Mouse (Mus musculus) CH12.LX (cell line): ENCODE data around the gene Galnt16. TPM values are rescaled to one million over a fixed set of nuclear protein-coding genes. Genes with fewer than 3 reads are reported as not detected.

ENCODE experiments used
- DNase-seq: peaks from one replicate; pipeline ENCODE4 v3.0.0-alpha.2; 2013; ENCODE audit errors: extremely low read depth
- H3K27ac ChIP-seq: 2 replicates; pipeline ENCODE4 v1.5.1; 2012; ENCODE audit warnings: low read depth, mild to moderate bottlenecking, control low read depth, moderate library complexity; ENCODE audit not compliant: insufficient read depth
- H3K27me3 ChIP-seq: replicated peaks from 2 replicates; pipeline ENCODE3; 2012; ENCODE audit warnings: inconsistent platforms
- H3K36me3 ChIP-seq, 2 experiments: replicated peaks in 1 of 2; 2 replicates each; pipeline versions ENCODE3 to v1.6.1; 2012; ENCODE audit warnings: inconsistent platforms in 1 of 2, low read length in 1 of 2, mild to moderate bottlenecking in 1 of 2, mixed read lengths in 1 of 2, moderate library complexity in 1 of 2; ENCODE audit not compliant: control insufficient read depth in 1 of 2, insufficient read depth in 1 of 2
- H3K4me1 ChIP-seq, 2 experiments: 2 replicates each; pipeline ENCODE4 v1.6.1; 2012; ENCODE audit warnings: inconsistent platforms in 1 of 2, moderate library complexity in 1 of 2; ENCODE audit not compliant: insufficient read depth in 2 of 2, control insufficient read depth in 1 of 2
- H3K4me2 ChIP-seq: 2 replicates; pipeline ENCODE4 v1.6.1; 2012; ENCODE audit warnings: low read depth, mild to moderate bottlenecking, control low read depth; ENCODE audit not compliant: poor library complexity, insufficient read depth, severe bottlenecking
- H3K4me3 ChIP-seq, 3 experiments: fragments of 150-350 bp in 1 of 3; sonication (generic) in 1 of 3; replicated peaks in 1 of 3; 2 replicates each; pipeline versions ENCODE3 to v1.5.1; 2011 to 2012; ENCODE audit warnings: low read depth in 2 of 3, low read length in 2 of 3, mild to moderate bottlenecking in 2 of 3, moderate library complexity in 2 of 3, control low read depth in 1 of 3, improper control_type of control experiment in 1 of 3, inconsistent platforms in 1 of 3, mixed read lengths in 1 of 3; ENCODE audit not compliant: poor library complexity in 1 of 3
- H3K79me2 ChIP-seq: replicated peaks from 2 replicates; pipeline ENCODE4 v1.6.1; 2012; ENCODE audit warnings: mild to moderate bottlenecking, moderate library complexity; ENCODE audit not compliant: control insufficient read depth, poor library complexity, insufficient read depth, severe bottlenecking; ENCODE audit errors: extremely low read depth
- H3K9ac ChIP-seq: 2 replicates; pipeline ENCODE4 v1.6.1; 2012; ENCODE audit warnings: low read depth, mild to moderate bottlenecking, control low read depth, moderate library complexity; ENCODE audit not compliant: insufficient read depth
- H3K9me3 ChIP-seq: replicated peaks from 2 replicates; pipeline ENCODE3; 2012; ENCODE audit warnings: low read length, inconsistent platforms, mixed read lengths
- CHD1 ChIP-seq: IDR thresholded peaks from 2 replicates; pipeline ENCODE4 v1.6.1; 2012; ENCODE audit warnings: low read depth, low read length, improper control_type of control experiment, inconsistent platforms
- CTCF ChIP-seq, 2 experiments: IDR thresholded peaks in 1 of 2; conservative IDR thresholded peaks in 1 of 2; 2 replicates each; pipeline ENCODE4 v1.5.1; 2011 to 2012; ENCODE audit warnings: low read depth in 2 of 2, low read length in 2 of 2, improper control_type of control experiment in 1 of 2, inconsistent platforms in 1 of 2, mild to moderate bottlenecking in 1 of 2, moderate library complexity in 1 of 2
- E2F4 ChIP-seq: IDR thresholded peaks from 2 replicates; pipeline ENCODE4 v1.6.1; 2011; ENCODE audit warnings: low read depth, low read length, improper control_type of control experiment; ENCODE audit not compliant: insufficient replicate concordance
- ELF1 ChIP-seq: IDR thresholded peaks from 2 replicates; pipeline ENCODE4 v1.6.1; 2014; ENCODE audit warnings: low read depth, mild to moderate bottlenecking, inconsistent platforms, low read length, improper control_type of control experiment
- JUND ChIP-seq: conservative IDR thresholded peaks from 2 replicates; pipeline ENCODE4 v1.6.1; 2011; ENCODE audit warnings: low read depth, low read length, improper control_type of control experiment
- MAFK ChIP-seq: IDR thresholded peaks from 2 replicates; pipeline ENCODE4 v1.6.1; 2011; ENCODE audit warnings: low read length, improper control_type of control experiment; ENCODE audit not compliant: insufficient replicate concordance
- MAX ChIP-seq: IDR thresholded peaks from 2 replicates; pipeline ENCODE4 v1.6.1; 2011; ENCODE audit warnings: low read length, improper control_type of control experiment
- MAZ ChIP-seq: IDR thresholded peaks from 2 replicates; pipeline ENCODE4 v1.6.1; 2012; ENCODE audit warnings: low read depth, mild to moderate bottlenecking, inconsistent platforms, low read length, improper control_type of control experiment, moderate library complexity
- MYC ChIP-seq: IDR thresholded peaks from 2 replicates; pipeline ENCODE4 v1.6.1; 2011; ENCODE audit warnings: low read depth, mild to moderate bottlenecking, improper control_type of control experiment, low read length
- NELFE ChIP-seq: IDR thresholded peaks from 2 replicates; pipeline ENCODE4 v1.6.1; 2011; ENCODE audit warnings: low read depth, low read length, improper control_type of control experiment
- NRF1 ChIP-seq: IDR thresholded peaks from 2 replicates; pipeline ENCODE4 v1.6.1; 2014; ENCODE audit warnings: low read depth, mild to moderate bottlenecking, inconsistent platforms, low read length, improper control_type of control experiment, moderate library complexity
- POLR2A ChIP-seq: IDR thresholded peaks from 2 replicates; pipeline ENCODE4 v1.6.1; 2011; ENCODE audit warnings: low read depth, mild to moderate bottlenecking, improper control_type of control experiment, low read length
- POLR2AphosphoS2 ChIP-seq: IDR thresholded peaks from 2 replicates; pipeline ENCODE4 v1.6.1; 2011; ENCODE audit warnings: low read depth, low read length, improper control_type of control experiment
- RCOR1 ChIP-seq: conservative IDR thresholded peaks from 2 replicates; pipeline ENCODE4 v1.6.1; 2012; ENCODE audit warnings: low read depth, mild to moderate bottlenecking, inconsistent platforms, low read length, improper control_type of control experiment
- SMC3 ChIP-seq: IDR thresholded peaks from 2 replicates; pipeline ENCODE4 v1.6.1; 2011; ENCODE audit warnings: low read depth, low read length, improper control_type of control experiment
- TCF12 ChIP-seq: IDR thresholded peaks from 2 replicates; pipeline ENCODE4 v1.6.1; 2014; ENCODE audit warnings: low read depth, mild to moderate bottlenecking, inconsistent platforms, low read length, improper control_type of control experiment
- UBTF ChIP-seq: IDR thresholded peaks from 2 replicates; pipeline ENCODE4 v1.6.1; 2012; ENCODE audit warnings: low read depth, mild to moderate bottlenecking, inconsistent platforms, low read length, improper control_type of control experiment, moderate library complexity
- ZC3H11A ChIP-seq: IDR thresholded peaks from 2 replicates; pipeline ENCODE4 v1.6.1; 2012; ENCODE audit warnings: low read depth, mild to moderate bottlenecking, inconsistent platforms, low read length, improper control_type of control experiment
- ZMIZ1 ChIP-seq: IDR thresholded peaks from 2 replicates; pipeline ENCODE4 v1.6.1; 2012; ENCODE audit warnings: low read depth, mild to moderate bottlenecking, inconsistent platforms, low read length, improper control_type of control experiment
- dilution Hi-C: fragments of 300-500 bp; cut with MboI; formaldehyde crosslinking; loops from 2 replicates; pipeline ENCODE4 v1.14.3; 2020; ENCODE audit warnings: low sequenced_read_pairs; ENCODE audit not compliant: extremely low pct_unique_long_range_greater_than_20kb, extremely low pct_ligation_motif_present
- in situ Hi-C: fragments of 300-500 bp; cut with MboI; formaldehyde crosslinking; loops from 3 replicates; pipeline ENCODE4 v1.14.3; 2019; ENCODE audit warnings: low sequenced_read_pairs, low pct_ligation_motif_present, low pct_unique_long_range_greater_than_20kb, mixed read lengths
- polyA plus RNA-seq: library from polyadenylated mRNA; unstranded; fragments of >175 nt; gene quantifications from 2 replicates; pipeline ENCODE4 v1.2.1, GENCODE M21; 2012; ENCODE audit warnings: low read depth; ENCODE audit not compliant: insufficient read length
- total RNA-seq, 2 experiments: library from RNA; depleted of rRNA; stranded (reverse); fragments of 300-350 nt in 1 of 2; fragments of >200 nt in 1 of 2; gene quantifications; 2 replicates each; pipeline ENCODE4 v1.2.3; 2012 to 2014

The Galnt16 gene
- total and polyA plus RNA-seq, 3 experiments, result not detected

- Histone ChIP-seq H3K36me3 (no peaks in the 10 kb centered on the region), H3K79me2 (no peaks in the 10 kb centered on the region), H3K9ac (no peak overlapping the region), H3K27me3 (peaks cover 2% of the 10 kb centered on the region), H3K4me1 (peaks cover 4 to 24% of the 10 kb centered on the region in 2 experiments; a peak in 3 of 4 replicates), H3K9me3 (no peaks in the 10 kb centered on the region), H3K27ac (no peak overlapping the region), H3K4me3 (no peak overlapping the region), H3K4me2 (no peak overlapping the region)
- DNase-seq, result no peak
- TF ChIP-seq RCOR1 (no peak), SMC3 (no peak), MYC (no peak)
- dilution Hi-C loops (no loop called here), in situ Hi-C loops (no loop called here)
Observed at GRCm38 (mm10) chr12:80531585-80531984, 13.5 kb downstream of the Galnt16 start.

GRCm38 (mm10) chr12:80533876-80534275 lies 15.8 kb downstream of the Galnt16 start:
- in situ Hi-C loops, result no loop called here

GRCm38 (mm10) chr12:80537313-80537712 lies 19.2 kb downstream of the Galnt16 start:
- dilution Hi-C loops, result no loop called here
- H3K27me3 ChIP-seq, result peaks cover 2% of the 10 kb centered on the region

More at GRCm38 (mm10) chr12:80533876-80534275, 15.8 kb downstream of the Galnt16 start:
- Histone ChIP-seq H3K27ac (no peak overlapping the region), H3K4me1 (peaks cover 4 to 24% of the 10 kb centered on the region in 2 experiments), H3K27me3 (peaks cover 2% of the 10 kb centered on the region), H3K9me3 (no peaks in the 10 kb centered on the region), H3K79me2 (no peaks in the 10 kb centered on the region), H3K4me3 (no peak overlapping the region), H3K36me3 (no peaks in the 10 kb centered on the region), H3K9ac (no peak overlapping the region)
- no peak for DNase-seq
- dilution Hi-C loops, result no loop called here
- TF ChIP-seq NELFE, result no peak
- no peak for TF ChIP-seq CTCF (conservative IDR thresholded peaks at IDR 0.05 in 1 of 2, IDR thresholded peaks at IDR 0.05 in 1 of 2; ENCODE audit: low read depth in 2 of 2, low read length in 2 of 2)
- TF ChIP-seq UBTF, result no peak
- TF ChIP-seq, all 38 proteins: peak for 0
- H3K4me2 ChIP-seq, result no peak overlapping the region

GRCm38 (mm10) chr12:80538311-80538710 lies 20.2 kb downstream of the Galnt16 start:
- Histone ChIP-seq H3K36me3 (no peaks in the 10 kb centered on the region), H3K4me2 (no peak overlapping the region), H3K9ac (no peak overlapping the region), H3K79me2 (no peaks in the 10 kb centered on the region), H3K4me1 (peaks cover 4 to 23% of the 10 kb centered on the region in 2 experiments), H3K27ac (no peak overlapping the region), H3K27me3 (peaks cover 2% of the 10 kb centered on the region), H3K9me3 (no peaks in the 10 kb centered on the region), H3K4me3 (no peak overlapping the region)
- TF ChIP-seq MAFK (no peak), MAZ (no peak), ZMIZ1 (no peak), CTCF (conservative IDR thresholded peaks at IDR 0.05 in 1 of 2, IDR thresholded peaks at IDR 0.05 in 1 of 2; ENCODE audit: low read depth in 2 of 2, low read length in 2 of 2) (no peak), UBTF (no peak), MAX (no peak), ELF1 (no peak), E2F4 (no peak), NRF1 (no peak), POLR2AphosphoS2 (no peak), POLR2A (no peak), CHD1 (no peak), JUND (no peak), ZC3H11A (no peak), RCOR1 (no peak), NELFE (no peak), TCF12 (no peak)
- dilution Hi-C loops, result no loop called here
- DNase-seq, result no peak
- in situ Hi-C loops, result no loop called here

More at GRCm38 (mm10) chr12:80537313-80537712, 19.2 kb downstream of the Galnt16 start:
- no peaks in the 10 kb centered on the region for H3K36me3 ChIP-seq
- H3K4me2 ChIP-seq, result no peak overlapping the region
- no peaks in the 10 kb centered on the region for H3K79me2 ChIP-seq
- H3K9ac ChIP-seq, result no peak overlapping the region
- no peak for DNase-seq
- peaks cover 4 to 24% of the 10 kb centered on the region in 2 experiments for H3K4me1 ChIP-seq
- in situ Hi-C loops, result no loop called here
- TF ChIP-seq TCF12, result no peak
- H3K9me3 ChIP-seq, result no peaks in the 10 kb centered on the region
- no peak overlapping the region for H3K4me3 ChIP-seq
- H3K27ac ChIP-seq, result no peak overlapping the region
